In the genomic region with DNA sequence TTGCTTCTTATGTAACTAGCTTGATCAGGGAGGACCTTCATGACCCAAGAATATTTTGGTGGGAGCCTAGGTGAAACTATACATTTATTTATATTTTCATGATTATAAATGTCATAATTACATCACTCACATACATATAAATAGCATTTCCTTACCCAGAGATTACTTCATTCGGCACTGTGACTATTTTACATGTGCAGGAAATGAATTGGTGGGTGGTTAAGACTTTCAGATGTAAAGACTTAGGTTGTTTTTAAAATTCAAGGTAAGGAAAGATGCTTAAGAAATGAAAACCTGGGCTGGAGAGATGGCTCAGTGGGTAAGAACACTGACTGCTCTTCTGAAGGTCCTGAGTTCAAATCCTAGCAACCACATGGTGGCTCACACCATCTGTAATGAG, we compare ENCODE assay signal across 18 mouse cellular contexts.
"Had no signal": no experiment of that assay in that cellular context is flagged by ENCODE, and none has a peak within 500 bp of the region (broad histone marks: within the 10 kb centered on the region; RNA-seq: fewer than 3 reads in every experiment).

No protein-coding gene starts in this region.

- H3K27me3 ChIP-seq: liver, embryonic 15.5 days; lung, embryonic 15.5 days; megakaryocyte, embryonic 14.5 days; midbrain, embryonic 13.5 days; midbrain, embryonic 15.5 days; neural tube, embryonic 13.5 days; neural tube, embryonic 15.5 days had no signal

- ATAC-seq: liver, postnatal 0 days; lung, postnatal 0 days; midbrain, embryonic 13.5 days; midbrain, embryonic 15.5 days had no signal

- DNase-seq: liver, postnatal 0 days; lung, adult 2 months; lung, postnatal 14 days; lung, postnatal 36 days; retina, postnatal 1 day; right cerebral cortex, adult 18-20 months; right cerebral cortex, postnatal 25 days; right cerebral cortex, postnatal 4 days; thymus, adult 18-20 months; thymus, postnatal 4 days had no signal
